Mouse (Mus musculus) forebrain, embryonic 15.5 days (tissue): ENCODE results near the gene Gm42715. TPM values are rescaled to one million over a fixed set of nuclear protein-coding genes. Genes with fewer than 3 reads are reported as not detected.
"Not testable (repeated sequence)": the region's sequence is repeated elsewhere in the genome, so short reads cannot be mapped to it uniquely, and the experiment has no call there.

Source experiments
- ATAC-seq: fragments of 200-750 bp; cut with Nextera tagmentation; replicated peaks from 2 replicates; pipeline ENCODE4 v1.8.0; 2017; ENCODE audit warnings: mild to moderate bottlenecking, moderate TSS enrichment, moderate library complexity
- H3K27ac ChIP-seq: fragments of 300-500 bp; sonication (generic); replicated peaks from 2 replicates; pipeline ENCODE4 v1.5.1; 2015; ENCODE audit warnings: mild to moderate bottlenecking, inconsistent platforms
- H3K27me3 ChIP-seq: fragments of 300-500 bp; sonication (generic); 2 replicates; pipeline ENCODE4 v1.6.1; 2015; ENCODE audit warnings: inconsistent platforms
- H3K36me3 ChIP-seq: fragments of 300-500 bp; sonication (generic); 2 replicates; pipeline ENCODE4 v1.6.1; 2015; ENCODE audit warnings: mild to moderate bottlenecking, inconsistent platforms
- H3K4me1 ChIP-seq: fragments of 300-500 bp; sonication (generic); 2 replicates; pipeline ENCODE4 v1.6.1; 2015; ENCODE audit warnings: inconsistent platforms
- H3K4me2 ChIP-seq: fragments of 300-500 bp; sonication (generic); replicated peaks from 2 replicates; pipeline ENCODE4 v1.6.1; 2015; ENCODE audit warnings: mild to moderate bottlenecking, inconsistent platforms
- H3K4me3 ChIP-seq: fragments of 300-500 bp; sonication (generic); 2 replicates; pipeline ENCODE4 v1.5.1; 2015; ENCODE audit warnings: mild to moderate bottlenecking, inconsistent platforms
- H3K9ac ChIP-seq: fragments of 300-500 bp; sonication (generic); replicated peaks from 2 replicates; pipeline ENCODE4 v1.6.1; 2015; ENCODE audit warnings: mild to moderate bottlenecking, inconsistent platforms
- H3K9me3 ChIP-seq: fragments of 300-500 bp; sonication (generic); 2 replicates; pipeline ENCODE4 v1.6.1; 2016; ENCODE audit warnings: inconsistent platforms
- WGBS: fragments of 180-500 bp; shearing (Covaris S2); methylation state at CpG from one replicate; pipeline ENCODE4 v1.1.7; 2015; ENCODE audit warnings: mixed read lengths; 5-methylcytosine and 5-hydroxymethylcytosine counted together
- polyA plus RNA-seq: library from polyadenylated mRNA; unstranded; fragments of >200 nt; fragmentation: Nextera tagmentation; extraction: Ambion mirVana; gene quantifications from 2 replicates; pipeline ENCODE4 v1.2.1, GENCODE M21; 2015

Gm42715 gene
- polyA plus RNA-seq, 1 experiment from 2014 or later: 17.7 TPM

DNA sequence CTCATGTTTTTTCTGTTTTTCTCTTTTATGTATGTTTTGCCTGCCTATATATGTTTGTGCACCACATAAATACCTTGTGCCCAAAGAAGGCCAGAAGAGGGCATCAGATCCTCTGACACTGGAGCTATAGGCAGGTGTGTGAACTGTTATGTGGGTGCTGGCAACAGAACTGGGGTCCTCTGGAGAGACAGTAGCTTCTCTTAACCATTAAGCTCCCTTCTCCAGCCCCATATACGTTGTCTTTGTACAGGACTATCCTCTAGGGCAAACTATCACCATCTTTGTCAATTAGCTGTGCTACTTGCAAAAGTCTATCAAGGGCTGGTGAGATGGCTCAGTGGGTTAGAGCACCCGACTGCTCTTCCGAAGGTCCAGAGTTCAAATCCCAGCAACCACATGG lies 11.1 kb upstream of the Gm42715 start:
- WGBS: 95% methylated on average over 3 of the region's 3 CpGs
- Histone ChIP-seq H3K27ac (no peak overlapping the region), H3K36me3 (no peaks in the 10 kb centered on the region), H3K9ac (no peak overlapping the region), H3K27me3 (no peaks in the 10 kb centered on the region), H3K4me1 (peaks cover 11% of the 10 kb centered on the region), H3K4me3 (no peak overlapping the region), H3K4me2 (no peak overlapping the region), H3K9me3 (no peaks in the 10 kb centered on the region)
- no peak for ATAC-seq

DNA sequence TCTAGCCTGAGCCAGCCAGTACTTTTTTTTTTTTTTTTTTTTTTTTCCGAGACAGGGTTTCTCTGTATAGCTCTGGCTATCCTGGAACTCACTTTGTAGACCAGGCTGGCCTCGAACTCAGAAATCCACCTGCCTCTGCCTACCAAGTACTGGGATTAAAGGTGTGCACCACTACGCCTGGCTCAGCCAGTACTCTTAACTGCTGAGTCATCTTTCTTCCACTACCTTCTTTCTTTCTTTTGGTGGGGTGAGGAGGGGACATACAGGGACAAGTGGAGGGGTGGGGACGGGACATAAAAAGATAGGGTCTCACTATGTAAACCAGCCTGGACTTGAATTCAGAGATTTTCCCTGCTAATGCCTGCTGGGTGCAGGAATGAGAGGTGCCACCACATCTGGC lies 9.6 kb upstream of the Gm42715 start:
- not testable (repeated sequence) for H3K4me3 ChIP-seq, H3K9me3 ChIP-seq, H3K27me3 ChIP-seq, H3K9ac ChIP-seq, H3K27ac ChIP-seq, H3K4me2 ChIP-seq, H3K36me3 ChIP-seq, ATAC-seq
- H3K4me1 ChIP-seq: peaks cover 26% of the 10 kb centered on the region
- 93% methylated on average over 4 of the region's 4 CpGs for WGBS

GRCm38 (mm10) chr7:127511241-127511640 lies 8.1 kb upstream of the Gm42715 start:
- Histone ChIP-seq H3K4me2 (peak overlapping the region; percentile 57), H3K4me3 (peak overlapping the region; percentile 89), H3K27ac (peak overlapping the region; percentile 99), H3K4me1 (peaks cover 26% of the 10 kb centered on the region), H3K9ac (peak overlapping the region; percentile 91), H3K27me3 (no peaks in the 10 kb centered on the region), H3K9me3 (no peaks in the 10 kb centered on the region), H3K36me3 (peaks cover 13% of the 10 kb centered on the region)
- WGBS: 34% methylated on average over 8 of the region's 8 CpGs
- ATAC-seq: no peak

- Histone ChIP-seq H3K4me3 (peak within 1 kb of the TSS; percentile 89), H3K36me3 (peaks cover 19% of the 10 kb centered on the region), H3K27me3 (no peaks in the 10 kb centered on the region), H3K9ac (peak within 1 kb of the TSS; percentile 91), H3K9me3 (no peaks in the 10 kb centered on the region), H3K4me1 (peaks cover 26% of the 10 kb centered on the region), H3K27ac (peak within 1 kb of the TSS; percentile 99), H3K4me2 (peak within 1 kb of the TSS; percentile 57)
- 0% methylated on average over 37 of the region's 37 CpGs for WGBS
- ATAC-seq: peak; percentile 100
Observed at GRCm38 (mm10) chr7:127511808-127512230, 7.6 kb upstream of the Gm42715 start, which contains the start of gene Srcap. TSS of gene Srcap (plus strand) at chr7:127511983.

GRCm38 (mm10) chr7:127512231-127513015 lies 7.0 kb upstream of the Gm42715 start:
- Histone ChIP-seq H3K9me3 (no peaks in the 10 kb centered on the region), H3K4me3 (peak overlapping the region; percentile 89), H3K27ac (peak overlapping the region; percentile 99), H3K36me3 (peaks cover 25% of the 10 kb centered on the region), H3K4me2 (peak overlapping the region; percentile 57), H3K4me1 (peaks cover 26% of the 10 kb centered on the region), H3K27me3 (no peaks in the 10 kb centered on the region), H3K9ac (peak overlapping the region; percentile 91)
- under 1% methylated on average over 89 of the region's 93 CpGs for WGBS
- ATAC-seq: peak; percentile 83

DNA sequence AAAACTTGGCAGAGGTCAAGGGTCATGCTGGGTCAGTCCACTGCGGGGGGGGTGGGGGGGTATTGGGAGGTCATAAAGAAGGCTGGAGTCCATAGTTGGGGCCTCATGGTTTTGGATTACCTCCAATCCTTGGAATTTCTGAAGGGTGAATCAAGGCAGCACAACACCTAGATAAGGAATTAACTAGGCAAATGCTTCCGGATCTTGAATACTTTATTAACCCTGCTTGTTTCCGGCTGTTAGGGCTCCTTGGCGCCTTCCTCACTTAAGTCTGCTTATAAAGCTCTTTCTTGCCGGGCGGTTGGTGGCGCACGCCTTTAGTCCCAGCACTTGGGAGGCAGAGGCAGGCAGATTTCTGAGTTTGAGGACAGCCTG lies 6.4 kb upstream of the Gm42715 start:
- ATAC-seq: no peak
- Histone ChIP-seq H3K27ac (peak overlapping the region; percentile 99), H3K9me3 (no peaks in the 10 kb centered on the region), H3K4me2 (peak overlapping the region; percentile 57), H3K4me3 (peak overlapping the region; percentile 89), H3K9ac (peak overlapping the region; percentile 91), H3K4me1 (peaks cover 26% of the 10 kb centered on the region), H3K27me3 (no peaks in the 10 kb centered on the region), H3K36me3 (peaks cover 31% of the 10 kb centered on the region)
- 38% methylated on average over 8 of the region's 8 CpGs for WGBS

GRCm38 (mm10) chr7:127513781-127514180 lies 5.6 kb upstream of the Gm42715 start:
- ATAC-seq: no peak
- H3K27me3 ChIP-seq: no peaks in the 10 kb centered on the region
- peak overlapping the region; percentile 89 for H3K4me3 ChIP-seq
- peak overlapping the region; percentile 57; the same call in 1 of the 2 replicates for H3K4me2 ChIP-seq
- H3K36me3 ChIP-seq: peaks cover 36% of the 10 kb centered on the region
- H3K4me1 ChIP-seq: peaks cover 26% of the 10 kb centered on the region
- H3K9me3 ChIP-seq: no peaks in the 10 kb centered on the region
- 0 out of 2 replicates have a peak overlapping the region, but pooled peaks have one; percentile 0 for H3K27ac ChIP-seq
- WGBS: 81% methylated on average over 3 of the region's 3 CpGs
- H3K9ac ChIP-seq: no peak overlapping the region

- H3K4me3 ChIP-seq: no peak overlapping the region
- peaks cover 53% of the 10 kb centered on the region for H3K36me3 ChIP-seq
- no peak overlapping the region for H3K9ac ChIP-seq
- no peaks in the 10 kb centered on the region for H3K9me3 ChIP-seq
- no peak for ATAC-seq
- H3K4me2 ChIP-seq: no peak overlapping the region
- peaks cover 26% of the 10 kb centered on the region for H3K4me1 ChIP-seq
- WGBS: 88% methylated on average over 7 of the region's 7 CpGs
- no peaks in the 10 kb centered on the region for H3K27me3 ChIP-seq
- no peak overlapping the region for H3K27ac ChIP-seq
Observed at GRCm38 (mm10) chr7:127515846-127516245, 3.5 kb upstream of the Gm42715 start.

GRCm38 (mm10) chr7:127516344-127516743 lies 3.0 kb upstream of the Gm42715 start:
- peaks cover 22% of the 10 kb centered on the region for H3K4me1 ChIP-seq
- no peak overlapping the region for H3K4me2 ChIP-seq
- WGBS: 84% methylated on average over 7 of the region's 7 CpGs
- H3K9ac ChIP-seq: no peak overlapping the region
- no peak overlapping the region for H3K27ac ChIP-seq
- no peak overlapping the region for H3K4me3 ChIP-seq
- ATAC-seq: no peak
- H3K9me3 ChIP-seq: no peaks in the 10 kb centered on the region
- no peaks in the 10 kb centered on the region for H3K27me3 ChIP-seq
- peaks cover 58% of the 10 kb centered on the region for H3K36me3 ChIP-seq

DNA sequence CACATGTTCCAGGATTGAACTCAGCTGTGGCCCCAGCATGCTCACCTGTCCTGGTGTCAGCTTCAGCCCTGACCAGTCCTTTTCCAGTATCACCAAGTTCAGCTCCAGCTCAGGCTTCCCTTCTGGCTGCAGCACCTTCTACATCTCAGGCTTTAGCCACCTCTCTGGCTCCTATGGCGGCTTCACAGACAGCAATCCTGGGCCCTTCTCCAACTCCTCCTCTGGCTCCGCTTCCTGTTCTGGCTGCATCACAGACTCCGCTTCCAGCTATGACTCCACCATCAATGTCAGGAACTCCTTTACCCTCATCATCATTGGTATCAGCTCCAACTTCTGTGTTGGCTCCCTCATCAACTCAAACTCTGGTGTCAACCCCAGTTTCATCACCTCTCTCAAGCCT lies 22.3 kb downstream of the Gm42715 start:
- H3K4me3 ChIP-seq: no peak overlapping the region
- peaks cover 93% of the 10 kb centered on the region for H3K36me3 ChIP-seq
- no peak overlapping the region for H3K27ac ChIP-seq
- 89% methylated on average over 3 of the region's 3 CpGs for WGBS
- no peak overlapping the region for H3K4me2 ChIP-seq
- no peaks in the 10 kb centered on the region for H3K27me3 ChIP-seq
- no peaks in the 10 kb centered on the region for H3K9me3 ChIP-seq
- no peak for ATAC-seq
- H3K9ac ChIP-seq: no peak overlapping the region
- no peaks in the 10 kb centered on the region for H3K4me1 ChIP-seq

DNA sequence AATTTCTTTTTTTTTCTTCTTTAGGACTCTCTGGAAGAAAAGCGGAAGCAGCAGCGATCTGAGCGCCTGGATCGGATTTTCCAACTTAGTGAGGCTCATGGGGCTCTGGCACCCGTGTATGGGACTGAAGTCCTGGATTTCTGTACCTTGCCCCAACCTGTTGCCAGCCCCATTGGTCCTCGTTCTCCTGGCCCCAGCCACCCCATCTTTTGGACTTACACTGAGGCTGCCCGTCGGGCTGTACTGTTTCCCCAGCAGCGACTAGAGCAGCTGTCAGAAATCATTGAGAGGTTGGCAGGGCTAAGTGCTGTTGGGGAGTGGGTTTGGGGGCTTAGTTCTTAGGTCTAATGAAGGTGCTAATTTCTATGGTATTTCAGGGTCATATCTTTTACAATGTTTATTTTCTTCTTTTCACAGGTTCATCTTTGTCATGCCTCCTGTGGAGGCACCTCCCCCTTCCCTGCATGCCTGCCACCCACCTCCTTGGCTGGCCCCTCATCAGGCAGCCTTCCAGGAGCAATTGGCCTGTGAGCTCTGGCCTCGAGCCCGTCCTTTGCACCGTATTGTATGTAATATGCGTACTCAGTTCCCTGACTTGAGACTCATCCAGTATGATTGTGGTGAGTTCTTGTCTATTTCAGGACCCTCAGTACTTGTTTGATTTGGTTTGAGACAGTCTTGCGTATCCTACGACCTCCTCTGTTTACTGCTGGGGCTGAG lies 29.9 kb downstream of the Gm42715 start:
- Histone ChIP-seq H3K4me3 (no peak overlapping the region), H3K36me3 (peaks cover 79% of the 10 kb centered on the region), H3K4me1 (no peaks in the 10 kb centered on the region), H3K27ac (no peak overlapping the region), H3K9me3 (no peaks in the 10 kb centered on the region), H3K4me2 (no peak overlapping the region), H3K27me3 (no peaks in the 10 kb centered on the region), H3K9ac (no peak overlapping the region)
- 75% methylated on average over 15 of the region's 15 CpGs for WGBS
- ATAC-seq: no peak

DNA sequence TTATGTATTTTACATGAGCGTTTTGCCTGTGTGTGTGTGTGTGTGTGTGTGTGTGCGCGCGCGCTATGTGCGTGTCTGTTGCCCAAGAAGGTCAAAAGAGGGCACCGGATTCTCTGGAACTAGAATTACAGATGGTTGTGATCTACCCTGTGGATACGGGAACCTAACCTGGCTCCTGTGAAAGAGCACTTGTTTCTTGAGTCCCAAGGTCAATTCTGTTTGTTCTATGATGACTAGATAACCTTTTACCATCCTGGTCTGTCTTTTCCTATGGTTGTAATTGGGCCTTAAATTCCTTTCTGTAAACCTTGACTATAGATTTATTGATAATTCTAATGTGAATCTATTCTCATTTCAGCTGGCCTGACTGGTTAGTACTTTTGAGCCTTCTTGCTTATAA lies 32.2 kb downstream of the Gm42715 start:
- H3K4me2 ChIP-seq: no peak overlapping the region
- peaks cover 80% of the 10 kb centered on the region for H3K36me3 ChIP-seq
- no peak overlapping the region for H3K4me3 ChIP-seq
- H3K27me3 ChIP-seq: no peaks in the 10 kb centered on the region
- WGBS: 96% methylated on average over 8 of the region's 8 CpGs
- ATAC-seq: no peak
- no peaks in the 10 kb centered on the region for H3K9me3 ChIP-seq
- no peaks in the 10 kb centered on the region for H3K4me1 ChIP-seq
- H3K27ac ChIP-seq: no peak overlapping the region
- H3K9ac ChIP-seq: no peak overlapping the region
